Mouse (Mus musculus) thymus, adult 2 months (tissue): Measurements from ENCODE around the gene Fdxacb1. TPM values are rescaled to one million over a fixed set of nuclear protein-coding genes. Genes with fewer than 3 reads are reported as not detected.

Experiments
- DNase-seq: peaks from one replicate; pipeline ENCODE4 v3.0.0; 2021
- H3K27ac ChIP-seq: fragments of 200-500 bp; 2 replicates; pipeline ENCODE4 v1.5.1; 2012; ENCODE audit warnings: low read length, control low read depth; ENCODE audit not compliant: control insufficient read depth, insufficient read depth
- H3K27me3 ChIP-seq: fragments of 200-500 bp; 2 replicates; pipeline ENCODE4 v1.6.1; 2012; ENCODE audit warnings: mild to moderate bottlenecking, low read length, moderate library complexity, mixed read lengths; ENCODE audit not compliant: control insufficient read depth, insufficient read depth
- H3K36me3 ChIP-seq: fragments of 200-500 bp; 2 replicates; pipeline ENCODE4 v1.6.1; 2012; ENCODE audit warnings: mild to moderate bottlenecking, low read length, moderate library complexity; ENCODE audit not compliant: control insufficient read depth, insufficient read depth
- H3K4me1 ChIP-seq: fragments of 200-500 bp; replicated peaks from 2 replicates; pipeline ENCODE4 v1.6.1; 2012; ENCODE audit warnings: low read length; ENCODE audit not compliant: control insufficient read depth, insufficient read depth
- H3K4me3 ChIP-seq: fragments of 200-500 bp; 2 replicates; pipeline ENCODE4 v1.5.1; 2012; ENCODE audit warnings: mild to moderate bottlenecking, low read length, control low read depth, moderate library complexity; ENCODE audit not compliant: control insufficient read depth, insufficient read depth
- CTCF ChIP-seq: fragments of 200-500 bp; IDR thresholded peaks from 2 replicates; pipeline ENCODE4 v1.5.1; 2012; ENCODE audit warnings: mild to moderate bottlenecking, control low read depth, low read length, moderate library complexity, borderline replicate concordance; ENCODE audit not compliant: control insufficient read depth, poor library complexity, insufficient read depth; ENCODE audit errors: extremely low read depth
- POLR2A ChIP-seq: fragments of 200-500 bp; IDR thresholded peaks from 2 replicates; pipeline ENCODE4 v1.6.1; 2012; ENCODE audit warnings: mild to moderate bottlenecking, low read length, control low read depth, moderate library complexity; ENCODE audit not compliant: control insufficient read depth, poor library complexity, insufficient read depth; ENCODE audit errors: extremely low read depth
- WGBS: fragments of 180-500 bp; shearing (Covaris S2); methylation state at CpG from one replicate; pipeline ENCODE4 v1.1.7; 2018; 5-methylcytosine and 5-hydroxymethylcytosine counted together
- polyA plus RNA-seq: library from polyadenylated mRNA; depleted of rRNA; stranded (reverse); fragments of >200 nt; gene quantifications from 2 replicates; pipeline ENCODE4 v1.2.3, GENCODE M21; 2012

Fdxacb1 gene
- polyA plus RNA-seq, 1 experiment = 4.5 TPM

DNA sequence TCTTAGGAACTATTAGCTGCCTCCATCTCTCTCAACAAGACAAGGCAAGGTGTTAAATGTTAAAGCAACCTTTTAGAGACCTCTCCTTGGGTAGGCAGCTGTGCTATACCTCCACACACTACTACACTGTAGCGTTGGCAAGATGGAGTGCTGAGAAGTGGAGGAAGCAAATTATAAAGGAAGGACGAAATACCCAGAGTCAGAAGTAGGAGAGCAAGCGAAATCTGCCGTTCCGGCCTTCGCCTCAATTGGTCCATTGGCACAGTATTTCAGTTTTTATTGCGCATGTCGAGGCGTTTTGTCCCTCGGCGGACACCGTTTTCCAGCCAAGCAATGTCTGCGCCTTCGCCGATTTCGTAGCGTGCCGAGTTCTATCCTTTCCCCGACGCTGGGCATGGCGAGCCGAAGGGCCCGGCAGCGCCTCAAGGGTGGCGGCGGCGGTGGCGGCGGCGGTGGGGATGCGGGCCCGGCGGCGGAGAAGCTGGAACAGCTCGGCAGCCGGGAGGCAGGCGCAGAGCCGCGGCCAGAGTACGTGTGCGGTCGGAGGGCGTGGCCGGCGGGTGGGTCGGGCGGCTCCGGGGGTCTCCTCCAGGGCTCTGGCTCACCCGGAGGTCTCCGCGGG is 7.1 kb downstream of the Fdxacb1 start, which contains the start of the genes Alg9 and 1110032A03Rik:
Gene Alg9, plus strand, starts transcription at position 29 of the 622 bp plus-strand sequence.
Gene 1110032A03Rik, minus strand, starts transcription at position 530 of the 622 bp plus-strand sequence.
- DNase-seq = peak; percentile 90
- H3K27me3 ChIP-seq = no peaks in the 10 kb centered on the region
- under 1% methylated on average over 51 of the region's 51 CpGs for WGBS
- 0 out of 2 replicates have a peak, but pooled peaks cover 2% of the 10 kb centered on the region for H3K4me1 ChIP-seq
- H3K4me3 ChIP-seq = peak within 1 kb of the TSS; percentile 91
- TF ChIP-seq POLR2A = peak; percentile 35; the same call in 1 of the 2 replicates
- no peak for TF ChIP-seq CTCF
- H3K36me3 ChIP-seq = no peaks in the 10 kb centered on the region
- H3K27ac ChIP-seq = peak within 1 kb of the TSS; percentile 0; the same call in 1 of the 2 replicates

DNA sequence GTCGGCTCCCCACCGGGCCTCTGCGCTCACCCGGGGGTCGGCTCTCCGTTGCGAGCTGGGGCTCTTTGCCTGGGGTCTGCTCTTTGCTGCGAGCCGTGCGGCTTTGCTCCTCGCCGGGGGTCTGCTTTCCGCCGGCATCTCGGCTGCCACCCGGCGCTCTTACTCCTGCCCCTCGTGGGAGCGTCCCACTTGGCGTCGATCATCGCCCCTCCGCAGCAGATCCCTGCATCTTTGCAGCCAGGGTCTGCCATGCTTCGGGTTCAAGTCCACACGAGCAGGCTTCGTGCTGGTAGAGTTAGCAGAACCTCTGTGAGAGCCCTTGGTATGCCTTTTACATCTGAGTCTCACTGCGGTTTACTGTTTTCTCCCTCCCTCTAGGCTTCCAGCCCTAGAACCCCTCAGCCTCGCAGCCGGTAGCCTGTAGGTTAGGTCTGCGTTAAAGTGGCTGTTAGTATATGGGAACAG is 7.7 kb downstream of the Fdxacb1 start:
- Histone ChIP-seq H3K4me1 (0 out of 2 replicates have a peak, but pooled peaks cover 2% of the 10 kb centered on the region), H3K27me3 (no peaks in the 10 kb centered on the region), H3K4me3 (peak overlapping the region; percentile 91), H3K36me3 (no peaks in the 10 kb centered on the region; the same call in 1 of the 2 replicates), H3K27ac (no peak overlapping the region)
- under 1% methylated on average over 30 of the region's 30 CpGs for WGBS
- TF ChIP-seq CTCF = no peak
- TF ChIP-seq POLR2A = no peak
- DNase-seq = no peak

DNA sequence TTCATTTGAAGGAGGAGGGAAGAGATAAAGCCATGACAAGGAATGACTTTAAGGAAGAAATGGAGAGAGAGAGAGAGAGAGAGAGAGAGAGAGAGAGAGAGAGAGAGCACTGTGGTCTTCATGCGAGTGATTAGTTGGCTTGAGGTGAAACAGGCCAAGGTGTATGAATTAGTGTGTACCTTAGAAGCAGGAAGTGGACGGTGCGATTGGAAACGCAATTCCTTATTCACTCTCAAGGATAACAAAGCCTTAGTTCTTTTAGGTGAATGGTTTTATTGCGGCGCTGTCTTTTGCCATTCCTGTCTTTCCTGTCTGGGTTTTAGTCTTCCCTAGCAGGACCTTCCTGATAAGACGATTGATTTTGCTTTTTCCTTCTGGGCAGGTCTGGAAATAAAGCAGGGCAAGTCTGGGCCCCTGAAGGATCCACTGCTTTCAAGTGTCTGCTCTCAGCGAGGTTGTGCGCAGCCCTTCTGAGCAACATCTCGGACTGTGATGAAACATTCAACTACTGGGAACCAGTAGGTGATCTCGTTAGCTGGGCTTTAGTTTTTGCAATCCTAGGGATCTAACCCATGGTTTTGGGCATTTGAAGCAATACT is 8.2 kb downstream of the Fdxacb1 start:
- no peak for DNase-seq
- TF ChIP-seq CTCF (no peak), POLR2A (no peak)
- Histone ChIP-seq H3K36me3 (no peaks in the 10 kb centered on the region; the same call in 1 of the 2 replicates), H3K4me3 (no peak overlapping the region), H3K4me1 (0 out of 2 replicates have a peak, but pooled peaks cover 2% of the 10 kb centered on the region), H3K27ac (no peak overlapping the region), H3K27me3 (no peaks in the 10 kb centered on the region)
- 75% methylated on average over 11 of the region's 11 CpGs for WGBS

DNA sequence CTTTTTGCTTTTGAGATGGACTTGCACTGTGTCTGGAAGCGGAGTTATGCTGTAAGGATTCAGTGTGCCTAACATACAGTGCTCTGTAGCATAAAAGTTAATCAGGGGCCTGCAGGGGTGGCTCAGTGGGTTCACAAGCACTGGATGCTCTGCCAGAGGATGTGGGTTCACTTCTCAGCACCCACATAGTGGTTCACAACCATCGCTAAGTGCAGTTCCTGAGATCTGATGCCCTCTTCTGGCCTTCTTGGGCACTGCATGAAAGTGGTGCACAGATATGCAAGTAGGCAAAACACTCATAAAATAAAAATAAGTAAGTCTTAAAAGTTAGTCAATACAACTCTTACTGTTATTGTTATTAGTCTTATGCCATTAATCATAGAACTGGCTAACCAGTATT is 14.1 kb downstream of the Fdxacb1 start:
- Histone ChIP-seq H3K27me3 (no peaks in the 10 kb centered on the region), H3K4me3 (no peak overlapping the region), H3K36me3 (no peaks in the 10 kb centered on the region; the same call in 1 of the 2 replicates), H3K27ac (no peak overlapping the region), H3K4me1 (no peaks in the 10 kb centered on the region)
- 65% methylated on average over 2 of the region's 2 CpGs for WGBS
- peak; percentile 68 for DNase-seq
- peak; percentile 26; the same call in 1 of the 2 replicates for TF ChIP-seq CTCF
- no peak for TF ChIP-seq POLR2A

DNA sequence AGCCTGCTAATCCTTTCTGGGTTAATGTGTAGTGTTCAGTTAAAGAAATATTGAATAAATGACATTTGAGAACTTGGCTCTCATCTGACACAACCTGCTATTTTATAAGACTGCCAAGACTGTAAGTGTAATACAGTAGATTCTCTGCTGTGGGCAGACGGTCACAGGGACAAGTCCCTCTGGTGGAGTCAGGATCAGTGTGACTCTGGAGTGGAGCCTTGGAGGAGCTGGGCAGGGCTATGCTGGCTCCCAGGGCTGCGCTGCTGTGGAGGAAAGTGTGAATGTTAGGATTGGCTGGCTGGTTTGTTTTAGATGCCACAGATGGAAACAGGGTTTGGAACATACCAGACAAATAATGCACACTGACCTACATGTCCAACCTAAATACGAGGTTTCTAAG is 27.2 kb downstream of the Fdxacb1 start:
- no peaks in the 10 kb centered on the region for H3K27me3 ChIP-seq
- 95% methylated on average over 3 of the region's 3 CpGs for whole genome bisulfite sequencing
- DNase-seq = no peak

DNA sequence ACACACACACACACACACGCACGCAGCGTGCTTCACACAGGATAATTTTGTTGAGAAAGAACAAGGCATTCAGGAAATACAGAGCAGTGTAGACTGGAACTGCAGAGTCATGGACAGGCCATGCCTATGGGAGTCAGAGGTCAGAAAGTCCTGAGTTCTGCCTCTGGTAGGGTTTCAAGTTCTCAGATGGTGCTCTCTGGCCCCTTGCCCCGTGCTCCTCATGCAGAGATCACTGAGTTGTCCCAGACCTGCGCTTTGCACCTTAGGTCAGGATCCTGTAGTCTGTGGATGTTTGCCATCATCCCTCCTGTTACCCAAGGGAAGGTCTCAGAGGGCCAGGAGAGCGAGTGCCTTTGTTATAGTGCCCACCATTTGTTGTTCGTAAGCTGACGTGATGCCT is 28.7 kb downstream of the Fdxacb1 start:
- Histone ChIP-seq H3K27ac (no peak overlapping the region), H3K27me3 (no peaks in the 10 kb centered on the region), H3K4me1 (no peaks in the 10 kb centered on the region), H3K4me3 (no peak overlapping the region), H3K36me3 (no peaks in the 10 kb centered on the region)
- TF ChIP-seq POLR2A = no peak
- no peak for TF ChIP-seq CTCF
- 93% methylated on average over 8 of the region's 8 CpGs for WGBS
- DNase-seq = no peak

More for the DNA sequence above, 27.2 kb downstream of the Fdxacb1 start:
- Histone ChIP-seq H3K4me3 (no peak overlapping the region), H3K27ac (no peak overlapping the region), H3K36me3 (no peaks in the 10 kb centered on the region), H3K4me1 (no peaks in the 10 kb centered on the region)
- no peak for TF ChIP-seq POLR2A
- TF ChIP-seq CTCF = no peak
